Mouse (Mus musculus) splenic B cell, adult 2 months (primary cell): ENCODE measurements around the gene Cyp2c68.
"Not testable (repeated sequence)": the region's sequence is repeated elsewhere in the genome, so short reads cannot be mapped to it uniquely, and the experiment has no call there.

Experiments
- DNase-seq: peaks from one replicate; pipeline ENCODE4 v3.0.0-alpha.2; 2011; ENCODE audit warnings: low read depth, low spot score
- H3K27me3 ChIP-seq: 2 replicates; pipeline ENCODE4 v1.6.1; 2012; ENCODE audit warnings: mild to moderate bottlenecking, low read length, moderate library complexity, mixed read lengths; ENCODE audit not compliant: control insufficient read depth, poor library complexity, insufficient read depth, severe bottlenecking
- H3K36me3 ChIP-seq: 2 replicates; pipeline ENCODE4 v1.6.1; 2012; ENCODE audit warnings: mild to moderate bottlenecking, low read length, moderate library complexity, mixed read lengths; ENCODE audit not compliant: control insufficient read depth, poor library complexity, insufficient read depth, severe bottlenecking

Gene Cyp2c68

DNA sequence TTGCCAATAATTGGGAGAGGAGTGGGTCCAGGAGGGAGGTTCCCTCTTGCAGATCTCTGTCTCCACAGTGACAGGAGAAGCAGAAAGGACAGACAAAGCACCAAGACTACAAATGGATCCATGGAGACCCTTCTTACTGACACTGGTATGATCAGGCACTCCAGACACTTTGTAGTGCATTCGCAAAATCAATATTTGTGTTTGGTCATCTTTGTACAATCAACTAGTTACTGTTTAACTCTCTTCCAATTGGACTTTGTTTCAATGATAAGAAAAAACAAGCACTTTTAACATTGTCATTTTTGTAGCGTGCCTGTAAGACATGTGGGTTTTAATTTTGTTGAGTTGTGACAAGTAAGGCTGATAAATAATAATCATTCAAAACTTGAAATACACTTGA lies at the start of gene Cyp2c68:
Cyp2c68 (minus strand) TSS at position 135 of the 400 bp plus-strand sequence.
- no peak for DNase-seq
- Histone ChIP-seq H3K36me3 (no peaks in the 10 kb centered on the region), H3K27me3 (no peaks in the 10 kb centered on the region)

GRCm38 (mm10) chr19:39785458-39785857 lies 44.6 kb upstream of the Cyp2c68 start:
- not testable (repeated sequence) for H3K36me3 ChIP-seq, DNase-seq, H3K27me3 ChIP-seq

DNA sequence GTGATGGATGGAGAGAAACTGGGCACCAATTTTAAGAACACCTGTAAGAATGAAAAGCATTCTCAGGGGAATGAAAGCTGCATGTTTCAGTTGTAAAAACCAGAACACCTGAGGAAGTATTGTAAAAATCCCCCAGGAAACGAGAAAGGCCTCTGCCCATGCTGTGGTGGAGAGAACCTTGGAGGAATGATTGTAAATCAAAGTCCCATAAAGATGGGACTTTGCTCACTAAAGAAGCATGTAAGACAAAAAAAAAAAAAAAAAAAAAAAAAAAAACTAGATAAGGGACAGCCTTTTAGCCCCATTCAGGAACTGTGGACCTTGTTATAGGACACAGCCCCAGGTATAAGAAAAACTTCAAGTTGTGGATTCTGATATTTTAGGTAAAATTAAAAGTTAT lies 4.5 kb upstream of the Cyp2c68 start:
- Histone ChIP-seq H3K36me3 (no peaks in the 10 kb centered on the region), H3K27me3 (no peaks in the 10 kb centered on the region)
- no peak for DNase-seq

DNA sequence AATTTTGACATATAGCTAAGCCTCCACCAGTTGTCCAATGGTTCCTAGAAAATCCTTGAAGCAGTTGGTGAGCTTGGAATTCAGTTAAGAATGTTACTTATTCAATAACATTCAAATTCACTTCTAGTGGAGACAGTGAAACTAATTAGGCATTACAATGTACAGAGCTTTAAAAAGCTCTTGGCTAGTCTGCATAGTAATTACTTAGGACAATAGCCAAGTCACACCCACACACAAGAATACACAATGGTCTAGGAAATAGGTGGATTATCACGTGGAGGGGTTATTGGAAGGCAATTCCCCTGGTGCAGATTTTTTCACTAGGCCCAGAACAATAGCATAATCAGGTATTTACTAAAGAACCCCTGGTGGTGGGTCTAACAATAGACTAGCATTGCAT lies 3.5 kb upstream of the Cyp2c68 start:
- DNase-seq, H3K36me3 ChIP-seq, H3K27me3 ChIP-seq: not testable (repeated sequence)

- H3K36me3 ChIP-seq, H3K27me3 ChIP-seq, DNase-seq: not testable (repeated sequence)
These were observed 29.7 kb downstream of the Cyp2c68 start for GRCm38 (mm10) chr19:39711116-39711515.

DNA sequence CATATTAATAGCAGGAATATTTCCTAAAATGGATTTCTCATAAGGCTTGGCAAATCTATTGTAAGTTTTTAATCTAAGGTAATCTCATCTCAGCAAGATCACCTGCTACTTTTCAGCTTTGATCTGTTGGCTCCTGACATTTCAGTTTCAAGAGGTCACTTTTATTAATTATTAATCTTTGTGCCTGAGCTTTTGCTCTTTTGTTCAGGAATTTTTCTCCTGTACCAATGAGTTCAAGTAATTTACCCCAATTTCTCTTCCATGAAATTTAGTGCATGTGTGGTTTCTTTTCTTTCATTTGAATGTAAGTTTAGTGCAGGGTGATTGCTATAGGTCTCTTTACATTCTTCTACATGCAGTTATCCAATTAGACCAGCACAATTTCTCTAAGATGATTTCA lies 75.2 kb downstream of the Cyp2c68 start:
- not testable (repeated sequence) for H3K27me3 ChIP-seq, H3K36me3 ChIP-seq, DNase-seq

GRCm38 (mm10) chr19:39652381-39652780 lies 88.5 kb downstream of the Cyp2c68 start:
- H3K27me3 ChIP-seq, result no peaks in the 10 kb centered on the region
- no peak for DNase-seq
- no peaks in the 10 kb centered on the region for H3K36me3 ChIP-seq

DNA sequence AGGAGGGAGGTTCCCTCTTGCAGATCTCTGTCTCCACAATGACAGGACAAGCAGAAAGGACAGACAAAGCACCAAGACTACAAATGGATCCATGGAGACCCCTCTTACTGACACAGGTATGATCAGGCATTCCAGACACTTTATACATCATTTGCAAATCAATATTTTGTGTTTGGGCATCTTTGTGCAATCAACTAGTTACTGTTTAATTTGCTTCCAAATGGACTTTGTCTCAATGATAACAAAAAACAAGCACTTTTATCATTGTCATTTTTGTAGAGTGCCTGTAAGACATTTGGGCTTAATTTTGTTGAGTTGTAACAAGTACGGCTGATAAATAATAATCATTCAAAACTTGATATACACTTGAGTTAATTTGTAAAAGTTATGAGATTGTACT lies 91.9 kb downstream of the Cyp2c68 start, which contains the start of gene Cyp2c67:
Cyp2c67 (minus strand) TSS at position 114 of the 400 bp plus-strand sequence.
- Histone ChIP-seq H3K27me3 (no peaks in the 10 kb centered on the region), H3K36me3 (no peaks in the 10 kb centered on the region)
- DNase-seq, result no peak

DNA sequence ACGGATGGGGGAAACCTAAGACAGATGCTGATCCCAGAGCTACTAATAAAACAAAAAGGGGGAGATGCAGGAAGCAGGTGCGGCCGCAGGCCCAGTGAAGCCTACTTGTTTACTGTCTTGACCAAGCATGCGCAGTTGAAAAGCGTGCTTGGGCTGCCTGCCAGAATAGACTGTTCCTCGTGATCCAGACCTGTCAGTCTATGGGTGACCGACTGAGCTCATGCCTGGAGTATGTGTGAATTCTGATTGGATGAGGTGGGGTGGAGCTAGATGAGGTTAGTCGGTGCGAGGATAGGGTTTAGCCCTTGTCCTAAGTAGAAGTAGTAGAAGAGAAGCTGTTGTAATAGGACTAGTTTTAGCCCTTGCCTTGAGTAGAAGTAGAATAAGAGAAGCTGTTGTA lies 93.3 kb downstream of the Cyp2c68 start:
- no peaks in the 10 kb centered on the region for H3K36me3 ChIP-seq
- no peaks in the 10 kb centered on the region for H3K27me3 ChIP-seq
- no peak for DNase-seq

DNA sequence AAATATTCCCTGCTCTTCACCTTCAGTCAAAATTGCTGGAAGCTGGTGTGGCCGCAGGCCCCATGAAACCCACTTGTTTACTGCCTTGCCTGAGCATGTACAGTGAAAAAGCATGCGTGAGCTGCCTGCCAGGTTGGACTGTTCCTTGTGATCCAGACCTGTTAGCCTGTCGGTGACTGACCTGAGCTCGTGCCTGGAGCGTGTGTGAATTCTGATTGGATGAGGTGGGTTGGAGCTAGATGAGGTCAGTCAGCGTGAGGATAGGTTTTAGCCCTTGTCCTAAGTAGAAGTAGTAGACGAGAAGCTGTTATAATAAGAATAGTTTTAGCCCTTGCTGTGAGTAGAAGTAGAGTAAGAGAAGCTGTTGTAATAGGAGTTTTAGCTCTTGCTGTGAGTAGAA lies 96.3 kb downstream of the Cyp2c68 start:
- H3K36me3 ChIP-seq, DNase-seq: not testable (repeated sequence)

More for the DNA sequence above, 96.3 kb downstream of the Cyp2c68 start:
- H3K27me3 ChIP-seq, result not testable (repeated sequence)
